Mouse (Mus musculus) kidney, adult 2 months (tissue): ENCODE data around the gene Gipc2.

Source experiments
- CTCF ChIP-seq: fragments of 200-500 bp; conservative IDR thresholded peaks from 2 replicates; pipeline ENCODE4 v1.5.1; 2011; ENCODE audit warnings: low read depth, mild to moderate bottlenecking, control low read depth, low read length, moderate library complexity, mixed read lengths; ENCODE audit not compliant: insufficient read depth, insufficient read length
- POLR2A ChIP-seq: fragments of 200-500 bp; IDR thresholded peaks from one replicate; pipeline ENCODE4 v1.6.1; 2011; ENCODE audit warnings: low read depth, low read length, control low read depth

DNA sequence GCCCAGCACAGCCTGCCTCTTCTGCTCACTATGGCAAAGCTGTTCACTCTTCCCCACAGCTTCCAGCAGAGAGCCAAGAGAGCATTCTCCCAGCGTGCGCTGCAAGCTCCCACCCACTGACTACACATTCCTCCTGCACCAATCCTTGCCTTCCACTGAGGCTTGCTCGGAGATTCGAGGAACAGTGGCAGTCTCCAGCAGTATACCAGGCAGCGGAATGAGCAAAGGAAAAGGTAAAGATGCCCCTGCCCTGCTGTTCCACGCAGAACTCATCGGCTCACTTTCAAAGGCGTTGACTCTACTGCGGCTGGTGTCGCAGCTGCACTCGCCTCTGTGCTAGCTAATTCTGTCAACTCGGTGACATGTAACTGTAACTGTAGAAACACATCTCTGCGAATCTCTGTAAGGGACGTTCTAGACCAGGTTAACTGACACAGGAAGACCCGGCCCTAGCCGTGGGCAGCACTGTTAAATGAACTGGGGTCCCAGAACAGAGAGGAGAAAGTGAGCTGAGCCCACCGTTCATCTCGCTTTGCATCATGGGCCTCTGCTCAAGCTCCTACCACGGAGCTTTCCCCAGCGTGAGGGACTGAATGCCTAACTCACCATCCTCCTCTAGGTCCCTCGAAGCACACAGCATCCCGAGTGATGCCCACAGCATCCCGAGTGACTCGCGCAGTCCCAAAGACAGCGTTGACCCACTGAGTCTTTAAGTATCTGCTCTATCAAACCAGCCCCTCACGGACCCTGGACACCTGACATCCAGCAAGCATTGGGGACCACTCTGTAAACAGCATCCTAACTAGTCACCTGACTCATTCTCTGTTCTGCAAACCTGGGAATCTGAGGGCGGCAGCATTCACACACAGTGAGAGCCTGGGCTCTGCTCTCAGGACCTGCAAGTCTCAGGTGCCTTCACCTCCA is 59.5 kb downstream of the Gipc2 start:
- no peak for TF ChIP-seq CTCF
- TF ChIP-seq POLR2A = no peak
